Mouse (Mus musculus) olfactory bulb, adult 2 months (tissue): ENCODE measurements around the gene Gm20695. TPM values are rescaled to one million over a fixed set of nuclear protein-coding genes. Genes with fewer than 3 reads are reported as not detected.

Source experiments
- H3K27ac ChIP-seq: fragments of 200-500 bp; 2 replicates; pipeline ENCODE4 v1.5.1; 2012; ENCODE audit warnings: low read depth, low read length; ENCODE audit not compliant: insufficient read depth
- H3K4me1 ChIP-seq: fragments of 200-500 bp; 2 replicates; pipeline ENCODE4 v1.6.1; 2012; ENCODE audit warnings: low read length; ENCODE audit not compliant: control insufficient read depth, insufficient read depth
- H3K4me3 ChIP-seq: fragments of 200-500 bp; 2 replicates; pipeline ENCODE4 v1.5.1; 2012; ENCODE audit warnings: mild to moderate bottlenecking, low read depth, low read length, moderate library complexity; ENCODE audit not compliant: insufficient read depth
- CTCF ChIP-seq: fragments of 200-500 bp; IDR thresholded peaks from 2 replicates; pipeline ENCODE4 v1.5.1; 2012; ENCODE audit warnings: low read depth, mild to moderate bottlenecking, low read length, moderate library complexity; ENCODE audit not compliant: insufficient read depth
- POLR2A ChIP-seq: fragments of 200-500 bp; IDR thresholded peaks from 2 replicates; pipeline ENCODE4 v1.6.1; 2012; ENCODE audit warnings: mild to moderate bottlenecking, low read depth, low read length, moderate library complexity; ENCODE audit not compliant: insufficient read depth
- WGBS: fragments of 180-500 bp; shearing (Covaris S2); methylation state at CpG from one replicate; pipeline ENCODE4 v1.1.7; 2018; 5-methylcytosine and 5-hydroxymethylcytosine counted together
- polyA plus RNA-seq: library from polyadenylated mRNA; stranded (reverse); fragments of >200 nt; gene quantifications from 2 replicates; pipeline ENCODE4 v1.2.4, GENCODE M21; 2012; ENCODE audit warnings: low replicate concordance; ENCODE audit not compliant: missing spikeins, insufficient read depth, insufficient read length

The Gm20695 gene
- polyA plus RNA-seq, 1 experiment: not detected

- Histone ChIP-seq H3K4me3 (no peak overlapping the region), H3K4me1 (peaks cover 7% of the 10 kb centered on the region; the same call in 1 of the 2 replicates), H3K27ac (no peak overlapping the region)
- 90% methylated on average over 14 of the region's 14 CpGs for WGBS
- no peak for TF ChIP-seq POLR2A
- TF ChIP-seq CTCF: no peak
Measured at GRCm38 (mm10) chr16:3891621-3892295, 7.3 kb downstream of the Gm20695 start.

- Histone ChIP-seq H3K4me3 (no peak overlapping the region), H3K4me1 (0 out of 2 replicates have a peak, but pooled peaks cover 4% of the 10 kb centered on the region), H3K27ac (no peak overlapping the region)
- WGBS: 49% methylated on average over 3 of the region's 3 CpGs
- TF ChIP-seq CTCF (no peak), POLR2A (no peak)
Measured at GRCm38 (mm10) chr16:3893739-3894138, 9.3 kb downstream of the Gm20695 start.

- 0 out of 2 replicates have a peak, but pooled peaks cover 4% of the 10 kb centered on the region for H3K4me1 ChIP-seq
- TF ChIP-seq CTCF: no peak
- TF ChIP-seq POLR2A: no peak
- 77% methylated on average over 9 of the region's 9 CpGs for WGBS
- no peak overlapping the region for H3K27ac ChIP-seq
- H3K4me3 ChIP-seq: no peak overlapping the region
Measured at GRCm38 (mm10) chr16:3895173-3895792, 10.8 kb downstream of the Gm20695 start.

GRCm38 (mm10) chr16:3896046-3896445 is 11.6 kb downstream of the Gm20695 start:
- Histone ChIP-seq H3K27ac (no peak overlapping the region), H3K4me3 (no peak overlapping the region), H3K4me1 (0 out of 2 replicates have a peak, but pooled peaks cover 4% of the 10 kb centered on the region)
- no peak for TF ChIP-seq POLR2A
- no peak for TF ChIP-seq CTCF
- 68% methylated on average over 6 of the region's 6 CpGs for WGBS

- Histone ChIP-seq H3K4me3 (no peak overlapping the region), H3K27ac (no peak overlapping the region), H3K4me1 (0 out of 2 replicates have a peak, but pooled peaks cover 4% of the 10 kb centered on the region)
- WGBS: 90% methylated on average over 1 of the region's 1 CpGs
- no peak for TF ChIP-seq CTCF
- TF ChIP-seq POLR2A: no peak
Measured at GRCm38 (mm10) chr16:3896553-3896952, 12.1 kb downstream of the Gm20695 start.

GRCm38 (mm10) chr16:3907471-3907870 is 23.0 kb downstream of the Gm20695 start:
- Histone ChIP-seq H3K4me1 (peaks cover 2% of the 10 kb centered on the region; the same call in 1 of the 2 replicates), H3K4me3 (no peak overlapping the region), H3K27ac (no peak overlapping the region)
- TF ChIP-seq POLR2A (no peak), CTCF (no peak)
- 70% methylated on average over 2 of the region's 2 CpGs for WGBS

- TF ChIP-seq CTCF (0 out of 2 replicates have a peak, but pooled peaks have one; percentile 37), POLR2A (peak; percentile 68)
- WGBS: under 1% methylated on average over 33 of the region's 33 CpGs
- Histone ChIP-seq H3K4me1 (peaks cover 2% of the 10 kb centered on the region; the same call in 1 of the 2 replicates), H3K27ac (peak within 1 kb of the TSS; percentile 74), H3K4me3 (peak within 1 kb of the TSS; percentile 91)
Measured at GRCm38 (mm10) chr16:3908537-3909111, 24.2 kb downstream of the Gm20695 start, which contains the start of the genes 1700037C18Rik and Cluap1. 1700037C18Rik (minus strand) TSS chr16:3908689. Cluap1 (plus strand) TSS chr16:3908801.

- TF ChIP-seq POLR2A (no peak), CTCF (no peak)
- peak overlapping the region; percentile 58; the same call in 1 of the 2 replicates for H3K27ac ChIP-seq
- 2% methylated on average over 20 of the region's 20 CpGs for WGBS
- H3K4me3 ChIP-seq: peak overlapping the region; percentile 91
- H3K4me1 ChIP-seq: peaks cover 2% of the 10 kb centered on the region; the same call in 1 of the 2 replicates
Measured at GRCm38 (mm10) chr16:3909118-3909517, 24.7 kb downstream of the Gm20695 start.

- TF ChIP-seq POLR2A: no peak
- TF ChIP-seq CTCF: no peak
- no peaks in the 10 kb centered on the region for H3K4me1 ChIP-seq
- no peak overlapping the region for H3K4me3 ChIP-seq
- H3K27ac ChIP-seq: no peak overlapping the region
- 95% methylated on average over 2 of the region's 2 CpGs for WGBS
Measured at GRCm38 (mm10) chr16:3920756-3921155, 36.3 kb downstream of the Gm20695 start.
